Mouse (Mus musculus) heart, embryonic 15.5 days (tissue): ENCODE measurements at regions not wholly inside any gene's neighbourhood (a gene's known extent, or its start where the extent isn't known, plus 50 kb on each side); places are given as distances from the start of the nearest gene placed in this dataset. TPM values are rescaled to one million over a fixed set of nuclear protein-coding genes. Genes with fewer than 3 reads are reported as not detected.

ENCODE experiments used
- ATAC-seq: fragments of 200-750 bp; cut with Nextera tagmentation; replicated peaks from 2 replicates; pipeline ENCODE4 v1.8.0; 2017; ENCODE audit warnings: low read depth, moderate TSS enrichment; ENCODE audit not compliant: insufficient number of reproducible peaks, insufficient read depth, low FRiP score
- H3K27ac ChIP-seq: fragments of 300-500 bp; sonication (generic); 2 replicates; pipeline ENCODE4 v1.5.1; 2015; ENCODE audit warnings: mild to moderate bottlenecking, inconsistent platforms
- H3K27me3 ChIP-seq: fragments of 300-500 bp; sonication (generic); 2 replicates; pipeline ENCODE4 v1.6.1; 2015; ENCODE audit warnings: inconsistent platforms
- H3K36me3 ChIP-seq: fragments of 300-500 bp; sonication (generic); 2 replicates; pipeline ENCODE4 v1.6.1; 2015; ENCODE audit warnings: mild to moderate bottlenecking, inconsistent platforms
- H3K4me1 ChIP-seq: fragments of 300-500 bp; sonication (generic); replicated peaks from 2 replicates; pipeline ENCODE4 v1.6.1; 2015; ENCODE audit warnings: inconsistent platforms
- H3K4me2 ChIP-seq: fragments of 300-500 bp; sonication (generic); 2 replicates; pipeline ENCODE4 v1.6.1; 2015; ENCODE audit warnings: inconsistent platforms, mild to moderate bottlenecking, moderate library complexity
- H3K4me3 ChIP-seq: fragments of 300-500 bp; sonication (generic); 2 replicates; pipeline ENCODE4 v1.5.1; 2015; ENCODE audit warnings: mild to moderate bottlenecking, inconsistent platforms
- H3K9ac ChIP-seq: fragments of 300-500 bp; sonication (generic); 2 replicates; pipeline ENCODE4 v1.6.1; 2015; ENCODE audit warnings: mild to moderate bottlenecking, inconsistent platforms
- H3K9me3 ChIP-seq: fragments of 300-500 bp; sonication (generic); replicated peaks from 2 replicates; pipeline ENCODE4 v1.6.1; 2016; ENCODE audit warnings: inconsistent platforms
- WGBS: fragments of 180-500 bp; shearing (Covaris S2); methylation state at CpG from one replicate; pipeline ENCODE4 v1.1.7; 2015; ENCODE audit warnings: mixed read lengths; 5-methylcytosine and 5-hydroxymethylcytosine counted together
- microRNA-seq: library from miRNA; unstranded; fragments of <30 nt; microRNA quantifications from one replicate; pipeline ENCODE4, GENCODE M21; 2016

DNA sequence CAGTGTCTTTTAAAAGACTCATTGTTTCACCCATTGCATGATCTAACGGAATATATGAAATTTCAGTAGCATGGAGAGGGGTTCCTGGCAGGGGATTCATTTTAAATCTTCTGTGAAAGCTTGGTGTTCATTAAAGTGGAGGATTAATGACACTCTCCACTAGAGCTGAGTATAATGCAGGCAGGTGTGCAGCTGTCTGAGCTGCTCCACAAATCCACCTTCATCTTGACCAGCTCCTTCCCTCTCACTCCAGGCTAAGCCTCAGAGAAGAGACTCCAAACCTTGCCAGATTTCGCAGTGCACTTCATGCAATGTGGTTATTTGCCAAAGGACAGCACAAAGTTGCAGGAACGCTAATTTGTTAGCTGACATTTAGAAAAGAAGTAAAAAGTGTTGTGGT lies 1288.0 kb upstream of the Map3k7 start:
- Histone ChIP-seq H3K27me3 (no peaks in the 10 kb centered on the region), H3K4me1 (no peaks in the 10 kb centered on the region), H3K27ac (no peak overlapping the region), H3K4me2 (no peak overlapping the region), H3K9ac (no peak overlapping the region), H3K9me3 (no peaks in the 10 kb centered on the region), H3K4me3 (no peak overlapping the region), H3K36me3 (no peaks in the 10 kb centered on the region)
- 83% methylated on average over 3 of the region's 3 CpGs for WGBS
- no peak for ATAC-seq

DNA sequence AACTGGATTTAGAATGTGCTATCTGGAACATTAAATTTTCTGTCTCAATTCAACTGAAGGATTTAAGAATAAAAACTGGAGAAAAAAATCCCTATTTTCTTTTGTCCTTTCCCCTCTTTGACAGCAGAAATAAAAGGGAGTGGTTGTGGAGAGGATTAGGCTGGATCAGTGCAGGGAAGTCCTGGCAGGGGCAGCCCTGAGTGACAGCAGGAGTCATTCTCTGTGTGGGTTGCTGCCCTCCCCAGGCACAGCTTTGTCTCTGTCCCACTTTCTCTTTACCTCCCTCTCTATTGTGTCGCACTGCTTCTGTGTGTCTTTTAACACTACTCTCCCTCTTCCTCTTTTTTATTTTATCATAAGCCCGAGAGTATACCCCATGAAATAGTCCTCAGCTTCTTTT lies 1286.8 kb upstream of the Map3k7 start:
- ATAC-seq = no peak
- H3K36me3 ChIP-seq = no peaks in the 10 kb centered on the region
- H3K9me3 ChIP-seq = no peaks in the 10 kb centered on the region
- H3K4me3 ChIP-seq = no peak overlapping the region
- no peak overlapping the region for H3K27ac ChIP-seq
- H3K4me2 ChIP-seq = no peak overlapping the region
- no peak overlapping the region for H3K9ac ChIP-seq
- peaks cover 4% of the 10 kb centered on the region; the same call in 1 of the 2 replicates for H3K4me1 ChIP-seq
- H3K27me3 ChIP-seq = no peaks in the 10 kb centered on the region
- 56% methylated on average over 2 of the region's 2 CpGs for WGBS

GRCm38 (mm10) chr4:30682394-30682793 lies 1281.5 kb upstream of the Map3k7 start:
- Histone ChIP-seq H3K27me3 (no peaks in the 10 kb centered on the region), H3K9me3 (no peaks in the 10 kb centered on the region), H3K9ac (no peak overlapping the region), H3K4me3 (no peak overlapping the region), H3K4me1 (peaks cover 4% of the 10 kb centered on the region; the same call in 1 of the 2 replicates), H3K4me2 (no peak overlapping the region), H3K36me3 (no peaks in the 10 kb centered on the region), H3K27ac (peak overlapping the region; percentile 10; the same call in 1 of the 2 replicates)
- WGBS = 40% methylated on average over 6 of the region's 6 CpGs
- ATAC-seq = peak; percentile 88

DNA sequence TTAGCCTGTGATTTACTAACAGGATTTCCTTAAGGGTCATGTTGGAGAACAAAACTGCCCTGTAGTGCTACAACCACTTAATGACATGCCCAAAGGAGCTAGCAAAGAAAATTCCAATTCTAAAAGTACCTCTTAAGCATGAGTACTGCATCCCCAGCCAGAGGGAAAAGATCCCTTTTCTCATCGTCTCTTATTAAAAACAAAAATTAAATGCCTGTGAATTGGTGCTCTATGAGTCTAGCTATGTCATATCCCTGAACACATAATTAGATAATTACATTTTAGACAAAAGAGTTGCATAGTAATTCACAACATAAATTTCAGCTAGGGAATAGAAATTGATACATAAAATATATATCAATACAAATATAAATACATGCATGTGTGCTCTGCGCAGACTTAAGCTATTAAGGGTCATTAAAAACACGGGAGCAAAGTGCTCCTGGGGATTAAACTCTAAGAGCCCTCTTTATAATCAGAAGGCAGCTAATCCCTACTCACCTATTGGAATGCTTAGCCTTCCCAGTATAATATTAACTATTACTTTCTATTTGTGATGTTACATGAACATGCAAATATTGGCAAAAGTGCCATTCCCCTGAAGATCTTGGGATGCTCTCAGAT lies 1250.4 kb upstream of the Map3k7 start:
- H3K4me2 ChIP-seq = no peak overlapping the region
- WGBS = 76% methylated on average over 3 of the region's 3 CpGs
- ATAC-seq = no peak
- no peaks in the 10 kb centered on the region for H3K9me3 ChIP-seq
- H3K9ac ChIP-seq = no peak overlapping the region
- no peak overlapping the region for H3K4me3 ChIP-seq
- H3K4me1 ChIP-seq = no peaks in the 10 kb centered on the region
- no peaks in the 10 kb centered on the region for H3K36me3 ChIP-seq
- H3K27ac ChIP-seq = no peak overlapping the region
- no peaks in the 10 kb centered on the region for H3K27me3 ChIP-seq

Small RNA genes in the stretch of these regions (microRNA-seq; reads per million reads assigned to microRNA genes)
- not detected for gene Gm22831
